Mouse (Mus musculus) heart, adult 11 months (tissue): ENCODE measurements around the gene Mitf.
A peak's percentile ranks its signal among the peaks of the same experiment; 100 is the strongest.

Experiments used
- DNase-seq: peaks from one replicate; pipeline ENCODE4 v3.0.0; 2022

Gene Mitf

GRCm38 (mm10) chr6:97826642-97827275, 19.9 kb downstream of the Mitf start:
- DNase-seq = peak; percentile 76

DNA sequence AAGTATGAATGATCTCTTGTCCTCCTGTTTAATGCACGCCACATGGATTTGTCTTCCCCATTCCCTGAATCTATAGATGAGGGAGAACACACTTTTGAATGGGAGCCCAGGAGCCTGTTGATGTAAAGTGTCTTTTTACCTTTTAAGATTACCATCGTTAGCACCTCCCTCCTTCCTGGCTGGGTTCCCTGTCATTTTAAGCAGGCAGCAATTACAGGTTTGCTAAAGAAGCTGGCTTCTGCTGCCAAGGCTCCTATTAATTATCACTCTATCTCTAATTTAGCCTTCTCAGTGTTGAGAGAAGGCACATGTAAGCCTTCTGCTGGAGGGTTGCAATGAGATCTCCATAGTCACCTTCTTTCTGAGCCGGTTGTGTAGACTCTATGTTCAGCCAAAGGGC, 21.2 kb downstream of the Mitf start:
- peak; percentile 45 for DNase-seq

DNA sequence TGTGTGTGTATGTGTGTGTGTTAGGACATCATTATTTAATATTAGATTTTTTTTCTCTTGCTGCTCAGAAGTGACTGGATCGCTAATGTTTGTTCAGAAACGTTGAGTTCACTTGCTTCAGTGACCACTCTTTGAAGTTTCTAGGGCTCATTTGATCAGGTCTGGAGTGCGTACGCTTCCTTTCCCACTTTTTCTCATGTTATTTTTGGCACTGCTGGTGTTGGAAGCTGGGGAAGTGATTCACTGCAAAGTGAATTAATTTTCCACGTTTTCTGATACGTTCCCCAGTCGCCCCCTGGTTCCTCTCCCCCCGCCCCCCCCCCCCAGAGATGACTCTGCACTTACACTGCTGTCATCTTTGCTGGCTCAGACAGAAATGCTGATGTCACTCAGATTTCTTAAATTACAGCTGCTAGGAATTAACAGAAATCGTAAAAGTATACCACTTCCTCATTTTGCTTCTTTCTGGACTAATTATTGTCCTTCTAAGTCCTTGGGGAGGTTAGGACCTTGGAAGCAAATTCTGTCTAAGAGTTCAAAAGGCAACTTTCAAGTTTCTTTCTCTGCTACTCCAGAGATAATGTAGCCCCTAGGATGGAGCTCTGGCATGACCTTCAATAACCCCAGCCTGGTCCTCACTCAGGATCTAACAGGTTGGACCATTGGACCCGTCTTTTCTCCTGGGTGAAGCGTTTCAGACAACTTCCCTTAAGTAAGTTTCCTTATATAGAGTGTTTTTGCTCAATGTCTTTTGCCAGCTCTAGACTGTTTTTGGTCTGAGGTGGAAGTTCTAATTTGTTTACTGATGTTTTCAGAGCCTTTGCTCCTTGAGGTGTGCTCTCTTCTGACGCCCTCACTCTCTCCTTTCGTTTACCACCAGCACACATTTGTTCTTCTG, 22.2 kb downstream of the Mitf start:
- DNase-seq = peak; percentile 96

GRCm38 (mm10) chr6:97832501-97832900, 25.6 kb downstream of the Mitf start:
- DNase-seq = peak; percentile 64

DNA sequence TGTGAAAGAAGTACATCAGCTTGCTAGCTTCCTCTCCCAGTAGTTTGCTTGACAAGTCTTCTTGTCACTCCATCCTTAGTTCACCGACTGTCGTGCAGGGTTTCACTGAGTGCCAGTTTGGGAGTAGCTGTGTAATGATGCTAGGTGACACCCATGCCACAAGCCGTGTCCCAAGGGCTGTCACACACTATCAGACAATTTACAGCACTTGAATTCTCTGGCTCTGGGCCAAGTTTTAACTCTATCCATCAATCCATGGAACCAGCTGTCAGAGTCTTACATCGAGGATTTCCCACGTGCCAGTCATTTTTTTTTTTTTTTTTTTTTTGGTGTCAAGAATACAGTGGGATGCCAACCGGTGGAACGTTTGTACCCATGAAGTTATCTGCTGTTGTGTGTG, 29.3 kb downstream of the Mitf start:
- peak; percentile 87 for DNase-seq

GRCm38 (mm10) chr6:97837711-97838110, 30.9 kb downstream of the Mitf start:
- DNase-seq = peak; percentile 93

GRCm38 (mm10) chr6:97839568-97839967, 32.7 kb downstream of the Mitf start:
- no peak for DNase-seq

DNA sequence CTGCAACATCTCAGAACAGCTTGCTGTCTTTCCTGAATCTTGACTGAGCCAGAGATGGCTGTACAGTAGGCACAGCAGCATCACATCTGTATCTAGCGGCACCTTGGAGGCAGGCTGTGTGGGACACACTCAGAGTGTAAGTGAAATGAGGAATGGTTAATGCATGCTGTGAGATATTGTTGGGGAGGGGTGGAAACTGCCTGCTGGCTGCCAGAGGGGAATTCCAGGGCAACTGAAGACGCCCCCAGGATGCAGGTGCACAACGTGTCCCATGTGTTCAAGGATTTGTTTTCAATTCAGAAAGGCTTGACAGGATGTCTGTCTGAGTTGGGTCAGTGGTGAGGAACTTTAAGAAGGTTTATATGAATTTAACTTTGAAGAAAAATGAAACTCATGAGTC, 37.3 kb downstream of the Mitf start:
- peak; percentile 63 for DNase-seq

GRCm38 (mm10) chr6:97848191-97848857, 41.5 kb downstream of the Mitf start:
- peak; percentile 95 for DNase-seq

- DNase-seq = peak; percentile 90
These were observed 47.4 kb downstream of the Mitf start for GRCm38 (mm10) chr6:97854236-97854635.

- DNase-seq = peak; percentile 95
These were observed 48.7 kb downstream of the Mitf start for GRCm38 (mm10) chr6:97855420-97856170.

DNA sequence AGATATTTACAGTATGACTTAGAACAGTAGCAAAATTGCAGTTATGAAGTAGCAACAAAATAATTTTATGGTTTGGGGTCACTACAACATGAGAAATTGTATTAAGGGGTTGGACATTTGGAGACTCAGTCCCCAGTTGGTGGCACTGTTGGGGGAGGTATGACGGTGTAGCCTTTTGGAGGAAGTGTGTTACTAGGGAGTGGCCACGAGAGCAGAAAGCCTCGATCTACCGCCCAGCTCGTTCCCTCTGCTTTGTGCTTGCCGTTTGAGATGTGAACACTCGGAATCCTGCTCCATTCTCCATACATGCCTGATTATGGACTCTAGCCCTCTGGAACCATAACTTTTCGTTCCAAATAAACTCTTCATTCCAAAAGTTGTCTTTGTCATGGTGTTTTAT, 49.6 kb downstream of the Mitf start:
- peak; percentile 82 for DNase-seq

DNA sequence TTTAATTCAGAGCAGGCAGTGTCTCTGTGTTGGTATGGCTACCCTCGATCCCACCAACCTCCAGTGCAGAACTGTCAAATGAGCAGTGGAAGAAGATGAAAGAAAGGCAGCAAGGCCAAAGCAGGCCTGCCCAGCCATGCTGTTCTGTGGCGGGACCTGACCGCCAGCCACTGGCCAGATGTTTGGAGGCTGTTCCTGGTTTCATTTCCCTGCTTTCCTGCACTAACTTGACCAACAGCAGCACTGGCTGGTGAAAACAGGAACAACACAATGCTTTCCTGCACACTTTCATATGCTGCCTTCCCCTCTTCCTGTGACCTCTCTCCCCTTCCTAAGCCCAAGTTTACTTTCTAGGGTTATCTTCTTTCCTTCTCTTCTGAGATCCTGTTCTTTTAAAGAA, 50.8 kb downstream of the Mitf start:
- DNase-seq = peak; percentile 97

- DNase-seq = peak; percentile 93
These were observed 59.7 kb downstream of the Mitf start for GRCm38 (mm10) chr6:97866575-97866974.

DNA sequence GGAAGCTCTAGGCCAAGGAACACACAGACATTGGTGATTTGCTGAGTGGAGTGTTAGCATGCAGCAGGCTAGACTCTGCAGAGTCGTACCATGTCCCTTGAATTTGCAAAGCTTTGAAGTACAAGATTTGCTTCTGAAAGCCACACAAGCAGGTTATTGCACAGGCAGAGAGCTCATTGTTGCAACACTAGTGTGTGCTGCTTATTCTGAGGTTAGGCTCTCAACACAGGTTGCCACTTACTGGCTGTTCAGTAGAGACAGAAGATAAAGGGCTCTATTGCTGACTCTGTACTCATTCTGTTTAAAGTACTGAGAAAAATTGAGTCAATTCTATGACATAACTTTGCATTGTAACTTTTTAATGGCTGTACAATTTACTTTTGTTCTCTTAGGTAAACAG, 61.2 kb downstream of the Mitf start:
- peak; percentile 64 for DNase-seq

DNA sequence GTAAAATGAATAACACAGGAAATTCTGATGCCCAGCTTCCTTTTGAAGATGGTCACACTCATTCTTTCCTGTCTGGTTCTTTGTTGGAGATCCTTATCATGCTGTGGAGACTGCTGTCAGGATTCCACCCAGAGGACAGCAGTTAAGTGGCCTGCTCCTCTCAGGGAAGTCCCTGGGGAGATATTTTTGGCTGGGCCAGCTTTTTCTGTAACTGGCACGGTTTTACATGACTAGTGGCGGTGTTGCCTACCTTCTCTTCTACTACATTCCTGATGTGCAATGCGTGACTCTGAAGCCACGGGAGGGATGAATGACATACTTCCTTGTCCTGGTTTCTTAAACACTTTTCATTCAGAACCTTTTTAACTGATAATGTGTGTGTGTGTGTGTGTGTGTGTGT, 63.1 kb downstream of the Mitf start:
- peak; percentile 87 for DNase-seq

DNA sequence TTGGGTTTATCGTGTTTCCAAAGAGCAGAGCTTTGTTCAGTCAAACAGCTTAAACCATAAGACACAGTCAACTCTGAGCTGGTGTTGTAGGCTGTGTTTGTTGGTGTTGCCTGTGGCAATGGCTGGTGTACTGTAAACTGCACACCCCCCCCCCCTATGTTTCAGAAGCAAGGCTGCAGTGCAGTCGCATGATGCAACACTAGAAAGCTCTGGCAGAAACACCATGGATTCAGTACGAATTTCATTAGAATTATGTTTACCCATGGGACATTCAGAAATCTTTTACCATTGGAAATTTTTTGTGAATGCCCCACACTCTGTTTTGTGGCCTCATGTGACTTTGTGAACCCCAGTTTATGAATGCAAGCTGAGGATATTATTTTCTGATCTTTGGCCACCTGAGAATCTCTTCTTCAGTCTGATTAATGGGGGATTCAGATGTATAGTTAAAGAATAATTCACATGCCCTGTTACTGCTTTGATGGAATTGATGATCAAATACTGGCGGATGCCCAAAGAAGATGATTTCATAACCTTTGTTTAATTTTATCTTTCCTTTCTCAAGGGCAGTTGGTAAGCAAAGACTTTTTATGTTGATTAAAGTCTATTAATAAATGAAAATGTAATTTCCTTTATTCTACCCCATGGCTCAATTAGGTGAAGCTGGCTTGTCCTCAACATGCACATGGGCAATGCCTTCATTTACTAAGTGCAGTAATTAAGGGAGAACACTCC, 64.6 kb downstream of the Mitf start:
- DNase-seq = peak; percentile 48

DNA sequence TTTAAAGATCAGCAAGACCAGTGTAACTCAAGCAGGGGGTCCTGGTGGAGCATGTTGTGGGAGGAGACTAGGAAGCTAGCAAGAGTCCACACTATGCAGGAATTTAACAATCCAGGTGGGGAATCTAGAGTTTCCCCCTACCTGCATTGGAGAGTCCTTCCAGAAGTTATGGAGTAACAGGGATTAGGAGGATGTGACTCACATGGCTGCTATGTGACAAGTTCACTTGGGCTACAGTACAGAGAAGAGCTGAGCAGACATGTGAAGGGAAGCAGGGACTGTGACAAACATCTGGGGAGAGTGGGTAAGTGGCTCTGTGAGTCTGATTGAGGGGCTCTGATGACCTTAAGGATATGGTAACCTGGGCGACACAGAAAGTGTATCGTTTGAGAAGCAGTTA, 66.2 kb downstream of the Mitf start:
- DNase-seq = peak; percentile 37

GRCm38 (mm10) chr6:97876990-97877389, 70.1 kb downstream of the Mitf start:
- DNase-seq = peak; percentile 79

GRCm38 (mm10) chr6:97877492-97877891, 70.6 kb downstream of the Mitf start:
- DNase-seq = peak; percentile 87

DNA sequence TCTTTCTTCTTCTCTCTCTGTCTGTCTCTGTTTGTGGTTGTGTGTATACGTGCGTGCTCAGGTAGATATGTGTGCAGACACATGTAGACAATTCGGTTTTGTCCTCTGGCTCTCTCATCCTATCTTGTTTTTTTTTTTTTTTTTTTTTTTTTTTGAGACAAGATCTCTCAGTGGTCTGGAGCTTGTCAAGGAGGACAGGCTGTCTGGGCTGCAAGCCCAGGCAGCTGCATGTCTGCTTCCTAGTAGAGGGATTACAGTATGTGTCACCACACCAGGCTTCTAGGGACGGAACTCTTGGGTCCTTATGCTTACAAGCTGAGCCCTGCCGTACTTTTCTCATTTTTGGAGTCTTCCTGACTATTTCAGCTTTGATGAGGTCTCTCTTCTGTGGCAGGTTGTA, 73.5 kb downstream of the Mitf start:
- peak; percentile 96 for DNase-seq

- peak; percentile 97 for DNase-seq
These were observed 75.1 kb downstream of the Mitf start for GRCm38 (mm10) chr6:97881935-97882334.
